Mouse (Mus musculus) lung, postnatal 0 days (tissue): ENCODE measurements around the gene Nudt16l1.

Experiments used
- CTCF ChIP-seq: IDR thresholded peaks from 2 replicates; pipeline ENCODE4 v1.5.1; 2016; ENCODE audit warnings: antibody characterized with exemption, mild to moderate bottlenecking
- EP300 ChIP-seq: IDR thresholded peaks from 2 replicates; pipeline ENCODE4 v1.6.1; 2016; ENCODE audit warnings: antibody characterized with exemption, mild to moderate bottlenecking, control low read depth

- TF ChIP-seq CTCF (no peak), EP300 (no peak)
These were observed 4.3 kb downstream of the Nudt16l1 start for GRCm38 (mm10) chr16:4942868-4943267.
